Mouse (Mus musculus) lung, postnatal 0 days (tissue): ENCODE measurements around the gene Itpr1.

Source experiments
- CTCF ChIP-seq: IDR thresholded peaks from 2 replicates; pipeline ENCODE4 v1.5.1; 2016; ENCODE audit warnings: antibody characterized with exemption, mild to moderate bottlenecking
- EP300 ChIP-seq: IDR thresholded peaks from 2 replicates; pipeline ENCODE4 v1.6.1; 2016; ENCODE audit warnings: antibody characterized with exemption, mild to moderate bottlenecking, control low read depth

GRCm38 (mm10) chr6:108487300-108487835, 274.5 kb downstream of the Itpr1 start:
- no peak for TF ChIP-seq CTCF
- no peak; the same call in 1 of the 2 replicates for TF ChIP-seq EP300
